Mouse (Mus musculus) T-cell, adult 66 days (primary cell): ENCODE results near the gene Fam24a. TPM values are rescaled to one million over a fixed set of nuclear protein-coding genes. Genes with fewer than 3 reads are reported as not detected.

Experiments
- total RNA-seq, 2 experiments: library from RNA; stranded (reverse); gene quantifications; 3 replicates in 1 of 2; 4 replicates in 1 of 2; pipeline ENCODE4 v1.2.4; 2023

Gene Fam24a
- total RNA-seq: not detected

DNA sequence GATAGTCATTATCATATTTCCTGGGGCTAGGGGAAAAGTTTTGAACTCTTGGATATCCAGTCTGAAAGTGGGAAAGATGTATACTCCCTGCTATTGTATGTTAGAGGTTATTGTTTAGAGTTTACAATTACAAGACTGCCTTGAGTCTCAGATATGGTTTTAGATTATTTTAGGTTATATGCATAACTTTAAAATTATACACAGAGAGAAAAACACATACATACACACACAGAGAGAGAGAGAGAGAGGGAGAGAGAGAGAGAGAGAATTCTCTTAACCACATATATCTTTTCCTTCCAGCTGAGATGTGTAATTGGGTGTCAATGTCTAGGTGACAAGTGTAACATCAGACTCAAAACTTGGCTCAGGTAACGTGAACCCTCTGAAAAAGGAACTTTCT lies at the start of gene Fam24a:
Gene Fam24a, plus strand, starts transcription at position 301 of the 400 bp plus-strand sequence.

DNA sequence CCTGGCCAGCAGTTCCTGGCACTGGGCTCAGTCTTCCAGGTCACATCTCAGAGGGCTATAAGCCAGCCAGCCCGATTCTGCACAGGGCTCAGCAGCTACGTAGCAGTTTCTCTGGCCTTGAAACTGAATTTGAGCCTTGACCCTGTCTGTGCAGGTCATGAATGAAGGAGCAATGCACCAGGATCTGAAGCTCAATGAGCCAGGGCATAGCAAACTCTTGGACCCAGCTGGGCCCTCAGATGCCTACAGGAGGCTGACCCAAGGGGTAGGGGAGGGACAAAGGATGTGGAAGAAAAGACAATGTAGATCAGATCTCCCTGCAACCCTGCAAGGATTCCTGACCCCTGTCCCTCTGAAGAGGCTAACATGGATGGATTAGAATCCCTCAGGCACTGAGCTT lies 11.5 kb upstream of the Fam24a start, which contains the start of gene Cuzd1:
Gene Cuzd1, minus strand, starts transcription at position 101 of the 400 bp plus-strand sequence.

DNA sequence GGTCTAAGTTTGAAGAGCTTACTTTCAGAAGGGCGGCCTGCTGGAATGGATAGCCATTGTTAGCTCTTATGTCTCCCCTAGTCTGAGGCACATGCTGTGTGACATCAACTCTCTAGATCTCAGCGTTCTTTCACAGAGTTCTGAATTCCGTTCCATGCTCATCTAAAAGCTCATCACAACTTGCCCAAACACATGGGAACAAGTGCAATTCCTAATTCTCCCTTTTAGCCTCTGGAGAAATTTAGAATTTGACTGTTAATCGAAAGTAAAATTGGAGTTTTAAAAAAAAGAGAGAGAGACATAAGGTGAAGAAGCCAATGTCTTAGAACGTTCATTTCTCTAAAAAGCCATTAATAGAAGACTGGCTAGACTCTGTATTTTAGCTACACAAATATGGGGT lies 4.2 kb upstream of the Fam24a start, which contains the start of gene Fam24b:
Gene Fam24b, minus strand, starts transcription at position 101 of the 400 bp plus-strand sequence.

DNA sequence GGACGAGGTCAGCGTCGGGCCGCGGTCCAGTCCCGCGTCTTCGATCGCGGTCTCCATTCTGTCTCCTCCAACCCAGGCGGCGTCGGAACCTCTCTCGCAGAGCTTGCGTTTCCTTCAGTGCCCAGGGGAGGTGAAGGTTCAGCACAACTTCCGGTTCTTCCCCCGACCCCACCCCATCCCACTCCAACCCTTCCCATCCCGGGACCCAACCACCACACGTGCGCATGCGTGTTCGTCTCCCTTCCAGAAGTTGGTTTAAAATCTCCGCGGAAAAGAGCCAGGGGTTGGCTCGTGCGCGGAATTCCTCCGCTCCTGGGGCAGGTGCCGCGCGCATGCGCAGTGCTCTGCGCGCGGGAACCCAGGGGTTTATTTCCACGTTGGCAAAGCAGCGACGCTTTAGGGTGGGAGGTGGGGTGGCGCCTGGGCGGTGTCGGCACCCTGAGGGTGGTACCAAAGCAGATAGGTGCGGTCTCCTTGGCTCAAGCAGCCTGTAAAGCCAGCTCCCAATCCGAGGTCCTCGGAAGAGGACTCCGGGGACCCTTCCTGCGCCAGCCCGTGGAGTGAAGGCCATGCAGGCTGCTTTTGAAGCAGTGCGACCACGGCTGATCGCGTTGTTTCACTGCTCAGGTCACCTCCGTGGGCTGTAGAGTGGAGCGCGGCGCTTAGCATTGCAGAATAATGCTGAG lies 29.1 kb downstream of the Fam24a start, which contains the start of gene 2310057M21Rik:
Gene 2310057M21Rik, minus strand, starts transcription at position 145 of the 686 bp plus-strand sequence.

DNA sequence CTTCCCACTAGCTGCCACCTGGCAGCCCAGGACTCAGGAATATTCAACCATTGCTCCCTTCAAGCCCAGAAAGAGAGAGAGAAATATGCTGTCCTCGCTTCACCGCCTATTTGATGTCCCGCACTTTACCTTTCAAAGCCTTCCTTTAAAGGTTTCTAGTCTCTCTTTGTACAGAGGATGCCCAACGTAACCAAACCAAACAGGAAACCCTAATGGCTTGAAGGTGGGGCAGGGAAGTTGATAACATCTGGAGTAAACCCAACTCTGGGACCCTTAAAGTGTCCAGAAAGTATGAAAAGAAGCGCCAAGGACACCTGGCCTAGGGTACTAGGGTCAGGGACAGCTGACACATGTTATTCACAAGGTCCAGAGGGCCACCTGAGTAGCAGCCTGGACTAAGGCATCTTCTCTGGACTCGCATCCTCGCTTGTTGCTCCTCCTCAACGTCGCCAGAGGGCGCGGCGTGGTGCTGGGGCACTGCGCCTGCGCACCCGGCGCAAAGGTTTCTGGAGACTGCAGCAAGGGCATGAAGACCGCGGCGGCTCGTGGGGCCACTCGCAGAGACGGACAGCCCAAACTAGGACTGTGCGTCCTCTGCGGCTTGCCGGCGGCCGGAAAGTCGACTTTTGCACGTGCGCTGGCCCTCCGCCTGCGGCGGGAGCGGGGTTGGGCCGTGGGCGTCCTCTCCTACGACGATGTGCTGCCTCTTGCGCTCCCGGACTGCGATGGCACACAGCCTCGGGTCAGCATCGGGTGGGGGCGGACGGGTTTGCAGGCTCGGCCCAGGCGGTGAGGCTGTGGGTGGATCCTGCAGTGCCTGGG lies 37.2 kb downstream of the Fam24a start, which contains the start of gene Pstk:
Gene Pstk, plus strand, starts transcription at position 494 of the 822 bp plus-strand sequence.

Other genes starting within 250 kb of the Fam24a start
- gene 4933402N03Rik, start 187.6 kb upstream of the Fam24a start, total RNA-seq: not detected
- not detected for gene 5430419D17Rik, start 159.5 kb upstream of the Fam24a start, total RNA-seq
- not detected for gene Cuzd1, start 11.6 kb upstream of the Fam24a start, total RNA-seq
- 1 to 10 TPM in 1 of 2 experiments, not detected in 1; 1.5 TPM for gene Fam24b, start 4.3 kb upstream of the Fam24a start, total RNA-seq
- 10 to 100 TPM; 22.5 to 29.6 TPM for gene 2310057M21Rik, start 28.9 kb downstream of the Fam24a start, total RNA-seq
- gene Pstk, start 37.3 kb downstream of the Fam24a start, total RNA-seq: 10 to 100 TPM; 26.7 to 29.1 TPM
- gene Ikzf5, start 76.7 kb downstream of the Fam24a start, total RNA-seq: 10 to 100 TPM; 80.2 to 80.4 TPM
- 10 to 100 TPM; 21.1 to 23.9 TPM for gene Acadsb, start 76.7 kb downstream of the Fam24a start, total RNA-seq
- gene Hmx3, start 209.0 kb downstream of the Fam24a start, total RNA-seq: not detected
- not detected for gene Hmx2, start 214.9 kb downstream of the Fam24a start, total RNA-seq
- 10 to 100 TPM; 57.3 to 71.8 TPM for gene Bub3, start 226.4 kb downstream of the Fam24a start, total RNA-seq